Mouse (Mus musculus) layer of hippocampus, postnatal 10 days (tissue): Measurements from ENCODE around the gene Rbfox2. TPM values are rescaled to one million over a fixed set of nuclear protein-coding genes. Genes with fewer than 3 reads are reported as not detected.

ENCODE experiments used
- DNase-seq, 2 experiments: peaks; one replicate each; pipeline ENCODE4 v3.0.0; 2021; ENCODE audit warnings: low spot score in 2 of 2
- total RNA-seq, 2 experiments: library from RNA; stranded (reverse); gene quantifications; 2 replicates each; pipeline ENCODE4 v1.2.3; 2021

The Rbfox2 gene
- total RNA-seq, 2 experiments from 2014 or later = 232 to 253 TPM

GRCm38 (mm10) chr15:77150424-77150841 is 156.4 kb downstream of the Rbfox2 start:
- DNase-seq = no peak

DNA sequence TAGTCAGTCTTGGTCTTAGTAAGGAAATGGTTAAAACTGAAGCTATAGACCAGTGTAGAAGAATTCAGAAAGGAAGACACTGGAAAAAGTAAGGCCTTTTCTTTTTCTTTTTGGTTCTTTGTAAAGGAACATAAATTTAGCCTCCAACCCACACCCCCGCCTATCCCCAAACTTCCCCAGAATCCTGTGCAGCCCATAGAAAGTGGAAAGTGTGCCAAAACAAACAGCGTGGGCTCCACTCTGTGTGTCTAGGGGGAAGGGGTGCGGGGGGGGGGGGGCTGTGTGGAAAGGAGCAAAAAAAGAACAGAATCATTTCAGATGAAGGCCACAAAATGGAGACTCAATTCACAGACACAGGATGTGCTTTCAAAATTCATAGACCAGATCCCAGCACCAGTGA is 156.8 kb downstream of the Rbfox2 start:
- no peak for DNase-seq

GRCm38 (mm10) chr15:77149551-77149950 is 157.3 kb downstream of the Rbfox2 start:
- DNase-seq = no peak

- DNase-seq = no peak
Observed at GRCm38 (mm10) chr15:77146942-77147341, 159.9 kb downstream of the Rbfox2 start.

- no peak for DNase-seq
Observed at GRCm38 (mm10) chr15:77144960-77145359, 161.8 kb downstream of the Rbfox2 start.

- DNase-seq = no peak
Observed at GRCm38 (mm10) chr15:77142787-77143186, 164.0 kb downstream of the Rbfox2 start.

DNA sequence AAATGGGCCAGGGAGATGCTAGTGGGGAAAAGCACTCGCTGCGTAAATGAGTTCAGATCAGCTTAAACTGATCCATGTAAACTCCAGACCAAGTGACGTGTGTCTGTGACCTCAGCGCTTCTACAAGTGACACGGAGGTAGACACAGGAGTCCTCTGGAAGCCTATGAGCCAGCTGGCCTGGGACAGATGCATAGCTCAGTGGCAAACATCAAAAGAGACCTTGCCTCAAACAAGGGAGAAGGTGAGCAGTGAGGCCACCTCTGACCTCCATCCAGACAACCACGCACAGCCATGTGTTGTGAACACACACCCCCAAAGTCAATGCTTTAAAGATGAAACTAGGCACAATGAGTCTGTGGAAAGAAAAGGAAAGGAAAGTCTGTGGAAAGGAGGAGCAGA is 164.5 kb downstream of the Rbfox2 start:
- DNase-seq = no peak

GRCm38 (mm10) chr15:77141711-77142110 is 165.1 kb downstream of the Rbfox2 start:
- no peak for DNase-seq

DNA sequence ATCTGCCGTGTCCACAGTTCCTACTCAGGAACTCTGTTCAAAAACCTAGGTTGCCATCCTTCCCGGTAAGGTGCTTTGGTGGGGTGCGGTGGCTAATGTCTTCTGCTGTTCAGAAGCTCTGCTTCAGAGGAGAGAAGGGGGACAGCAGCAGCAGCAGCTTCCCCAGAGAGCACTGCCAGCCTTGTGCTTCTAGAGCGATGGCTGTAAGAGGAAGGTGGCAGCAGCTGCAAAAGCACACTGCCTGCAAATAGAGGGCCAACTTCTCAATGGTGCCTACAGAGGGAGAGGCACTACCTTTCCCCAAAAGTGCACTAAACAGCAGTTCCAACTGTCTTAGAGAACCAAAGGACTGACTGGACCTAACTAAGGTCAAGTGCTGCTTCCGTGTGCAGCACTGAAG is 168.5 kb downstream of the Rbfox2 start:
- DNase-seq = no peak

- DNase-seq = no peak
Observed at GRCm38 (mm10) chr15:77134483-77134882, 172.3 kb downstream of the Rbfox2 start.

DNA sequence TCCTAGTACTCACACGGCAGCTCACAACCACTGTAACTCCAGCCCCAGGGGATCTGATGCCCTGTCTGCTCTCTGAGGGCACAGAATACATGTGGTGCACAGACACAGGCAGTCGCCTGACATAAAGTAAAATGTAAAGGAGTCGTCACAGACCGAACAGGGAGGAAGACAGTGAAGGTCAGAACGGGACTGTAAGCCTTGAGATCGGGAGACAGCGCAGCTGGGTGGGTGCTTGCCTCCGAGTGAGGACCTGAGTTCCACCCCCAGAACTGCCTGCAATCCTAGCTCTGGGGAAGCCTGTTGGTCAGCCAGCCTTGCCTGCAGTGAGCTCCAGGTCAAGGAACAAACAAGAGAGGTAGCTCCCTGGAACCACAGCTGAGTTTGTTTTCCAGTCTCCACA is 177.7 kb downstream of the Rbfox2 start:
- no peak for DNase-seq

DNA sequence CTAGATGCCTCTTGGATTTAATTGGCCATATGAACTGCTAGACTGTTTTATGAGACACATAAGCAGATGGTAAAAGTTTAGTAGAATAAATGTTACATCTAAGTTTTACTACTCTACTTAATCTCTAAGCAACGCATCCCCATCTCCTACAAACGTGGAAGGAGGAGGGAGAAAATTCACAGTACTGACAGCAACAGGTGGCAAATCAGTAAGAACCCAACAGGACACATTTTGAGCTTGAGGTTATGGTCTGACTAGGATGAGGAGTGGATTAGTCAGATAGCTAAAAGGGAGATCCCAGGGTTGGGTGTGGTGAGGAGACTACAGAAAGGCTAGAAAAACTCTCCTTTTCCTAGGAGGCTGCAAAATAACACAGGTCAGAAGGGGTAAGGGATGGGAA is 179.1 kb downstream of the Rbfox2 start:
- DNase-seq = no peak

GRCm38 (mm10) chr15:77126674-77127073 is 180.1 kb downstream of the Rbfox2 start:
- no peak for DNase-seq

DNA sequence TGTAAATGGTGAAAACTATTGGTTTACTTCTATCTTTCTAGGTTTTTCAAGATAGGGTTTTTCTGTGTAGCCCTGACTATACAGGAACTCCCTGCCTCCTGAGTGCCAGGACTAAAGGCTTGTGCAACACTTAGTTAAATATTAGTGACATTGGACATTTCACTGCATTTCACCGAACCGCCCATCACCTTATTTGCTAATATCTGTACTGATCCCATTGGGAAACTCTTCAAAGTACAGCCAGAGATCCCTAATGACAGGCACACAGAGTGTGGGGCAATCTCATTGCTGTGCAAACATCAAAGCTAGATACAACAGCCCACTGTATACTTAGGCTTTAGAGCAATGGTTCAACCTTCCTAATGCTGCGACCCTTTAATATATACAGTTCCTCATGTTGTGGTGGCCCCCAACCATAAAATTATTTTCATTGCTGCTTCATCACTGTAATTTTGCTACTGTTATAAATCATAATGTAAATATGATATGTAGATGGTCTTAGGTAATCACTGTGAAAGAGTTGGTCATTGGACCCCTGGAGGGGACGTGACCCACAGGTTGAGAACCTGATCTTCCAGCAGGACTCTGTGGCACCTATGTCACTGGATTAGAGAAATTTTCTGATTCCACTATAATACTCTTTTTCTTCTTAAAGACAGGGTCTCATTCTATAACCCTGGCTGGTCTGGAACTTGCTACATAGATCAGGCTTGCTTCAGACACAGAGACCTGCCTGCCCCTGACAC is 182.3 kb downstream of the Rbfox2 start:
- no peak for DNase-seq

DNA sequence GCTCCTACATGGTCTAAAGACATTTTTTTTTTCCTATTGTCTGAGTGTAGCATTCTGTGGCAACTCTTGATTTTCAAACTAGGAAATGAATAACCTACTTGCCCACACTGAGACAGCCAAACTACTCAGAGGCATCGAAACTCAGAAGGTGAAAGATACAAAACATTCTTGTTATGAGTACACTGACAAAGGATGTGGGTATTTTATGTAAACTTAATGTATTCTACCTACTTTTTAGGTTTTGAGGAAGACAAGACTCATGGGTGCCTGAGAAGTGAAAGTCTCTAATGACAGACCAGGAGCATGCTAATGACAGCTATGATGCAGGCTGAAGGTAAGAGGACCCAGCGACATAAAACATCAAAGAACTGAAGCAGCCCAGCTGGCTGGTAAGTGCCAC is 184.0 kb downstream of the Rbfox2 start:
- no peak for DNase-seq

GRCm38 (mm10) chr15:77122208-77122607 is 184.6 kb downstream of the Rbfox2 start:
- no peak for DNase-seq

GRCm38 (mm10) chr15:77119666-77120065 is 187.1 kb downstream of the Rbfox2 start:
- no peak for DNase-seq

DNA sequence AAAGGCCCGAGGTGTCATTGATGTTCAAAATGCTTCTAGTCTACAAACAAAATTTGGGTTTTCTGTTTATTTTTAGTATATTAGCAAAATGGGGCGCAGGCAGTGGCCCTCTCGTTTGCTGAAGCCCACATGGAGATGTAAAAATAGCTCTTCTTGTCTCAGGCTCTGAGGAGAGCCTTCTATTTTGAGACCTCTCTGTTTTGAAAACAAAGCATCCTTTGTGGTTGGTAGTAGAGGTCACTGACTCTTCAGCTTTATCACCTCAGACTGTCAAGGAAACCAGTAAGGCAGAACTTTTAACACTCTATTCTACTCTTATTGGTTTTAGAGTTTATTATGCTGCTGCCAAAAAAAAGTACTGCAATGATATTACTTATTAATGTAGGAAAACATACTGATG is 189.6 kb downstream of the Rbfox2 start:
- no peak for DNase-seq

DNA sequence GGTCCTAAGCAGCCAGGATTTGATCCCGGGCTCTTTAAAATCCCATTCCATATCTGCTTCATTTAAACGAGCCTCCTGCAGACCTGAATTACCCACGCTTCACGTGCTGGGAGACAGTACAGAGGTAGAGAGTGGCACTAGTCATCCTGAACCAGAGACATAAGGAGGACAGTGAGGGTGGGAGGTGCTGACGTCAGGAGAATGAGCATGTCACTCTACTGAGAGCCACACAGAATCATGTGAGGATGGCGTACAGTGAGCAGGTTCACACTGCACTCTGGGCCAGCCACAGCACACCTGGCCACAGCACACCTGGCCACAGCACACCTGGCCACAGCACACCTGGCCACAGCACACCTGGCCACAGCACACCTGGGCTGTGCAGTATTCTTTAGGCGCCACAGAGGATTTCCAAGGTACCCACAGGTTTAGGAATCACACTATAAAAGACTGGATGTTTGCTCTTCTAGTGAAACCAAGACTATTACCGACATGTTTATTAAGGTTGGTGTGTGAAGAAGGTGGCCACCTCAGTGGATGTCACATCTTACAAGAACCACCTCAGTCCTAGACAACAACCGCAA is 190.6 kb downstream of the Rbfox2 start:
- DNase-seq = no peak

DNA sequence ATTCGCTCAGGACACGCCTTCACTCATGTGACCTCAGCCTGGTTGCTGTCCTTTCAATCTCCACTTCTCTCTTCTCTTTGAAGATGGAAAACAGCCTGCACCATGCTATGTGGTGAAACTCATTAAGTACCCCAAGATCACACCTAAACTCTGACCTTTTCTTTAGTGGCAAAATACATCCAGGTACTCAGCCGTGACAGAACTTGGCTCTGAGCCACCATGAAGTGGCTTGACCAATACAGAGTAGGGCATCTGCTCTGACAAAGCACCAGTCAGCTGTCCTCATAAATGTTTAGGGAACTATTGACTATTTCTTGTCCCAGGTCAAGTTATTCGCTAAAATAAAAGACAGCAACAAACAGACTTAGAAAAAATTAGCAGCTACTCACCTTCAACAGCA is 191.3 kb downstream of the Rbfox2 start:
- DNase-seq = no peak

DNA sequence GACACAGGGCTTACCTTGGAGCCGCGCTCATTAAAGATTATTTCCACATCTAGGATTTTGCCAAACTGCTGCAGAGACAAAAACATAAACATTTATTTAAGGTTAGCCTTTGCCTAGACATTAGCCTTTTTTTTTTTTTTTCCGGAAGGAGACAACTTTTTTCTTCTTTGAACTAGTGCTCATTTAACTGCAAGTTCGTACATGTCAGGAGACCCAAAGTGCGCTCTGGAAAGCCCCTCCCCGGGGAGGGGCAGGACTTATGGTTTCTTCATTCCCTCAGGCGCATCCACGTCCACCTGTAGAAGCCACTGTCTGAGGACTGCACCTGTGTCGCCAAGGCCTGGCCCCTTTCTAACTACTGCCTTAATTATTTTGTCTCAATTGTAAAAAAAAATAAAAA is 193.2 kb downstream of the Rbfox2 start:
- DNase-seq = no peak

DNA sequence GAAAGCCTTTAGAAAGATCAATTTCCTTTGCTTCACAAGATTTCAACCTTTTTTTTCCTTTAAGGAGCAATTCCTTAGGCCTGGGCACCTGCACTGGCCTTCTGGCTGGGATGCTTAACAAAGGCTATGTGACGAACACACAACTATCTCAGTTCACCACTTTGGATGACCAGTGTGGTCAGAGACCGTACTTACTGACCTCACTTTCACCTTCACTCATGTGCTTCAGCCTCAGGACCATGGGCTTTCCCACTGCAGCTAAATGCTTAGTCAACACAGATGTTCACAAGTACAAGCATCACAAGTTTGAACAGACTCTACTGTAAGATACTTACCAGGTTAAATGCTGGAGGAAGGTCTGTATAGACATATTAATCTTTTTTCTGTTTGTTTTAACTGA is 194.4 kb downstream of the Rbfox2 start:
- DNase-seq = no peak

- no peak for DNase-seq
Observed at GRCm38 (mm10) chr15:77111924-77112323, 194.9 kb downstream of the Rbfox2 start.
